Mouse (Mus musculus) MEL (cell line): ENCODE data around the gene Stx6. TPM values are rescaled to one million over a fixed set of nuclear protein-coding genes. Genes with fewer than 3 reads are reported as not detected.

ENCODE experiments used
- DNase-seq: peaks from one replicate; pipeline ENCODE4 v3.0.0; 2011; ENCODE audit warnings: low read depth, low spot score
- H3K27ac ChIP-seq: 2 replicates; pipeline ENCODE4 v1.5.1; 2012; ENCODE audit warnings: low read depth, mild to moderate bottlenecking, control low read depth, low read length, moderate library complexity; ENCODE audit not compliant: control insufficient read depth
- H3K27me3 ChIP-seq, 2 experiments: fragments of 150-350 bp in 1 of 2; sonication (generic) in 1 of 2; 2 replicates each; pipeline ENCODE4 v1.6.1; 2012; ENCODE audit warnings: low read length in 2 of 2, mild to moderate bottlenecking in 2 of 2, improper control_type of control experiment in 1 of 2, moderate library complexity in 1 of 2; ENCODE audit not compliant: insufficient read depth in 2 of 2, control insufficient read depth in 1 of 2
- H3K36me3 ChIP-seq, 2 experiments: 2 replicates each; pipeline ENCODE4 v1.6.1; 2012 to 2014; ENCODE audit warnings: low read length in 2 of 2, improper control_type of control experiment in 1 of 2, inconsistent platforms in 1 of 2, mild to moderate bottlenecking in 1 of 2; ENCODE audit not compliant: insufficient read depth in 2 of 2, control insufficient read depth in 1 of 2
- H3K4me1 ChIP-seq, 2 experiments: fragments of 150-350 bp in 1 of 2; sonication (generic) in 1 of 2; 2 replicates each; pipeline ENCODE4 v1.6.1; 2012; ENCODE audit warnings: low read length in 2 of 2, improper control_type of control experiment in 1 of 2, mild to moderate bottlenecking in 1 of 2; ENCODE audit not compliant: insufficient read depth in 2 of 2, control insufficient read depth in 1 of 2
- H3K4me3 ChIP-seq, 2 experiments: fragments of 150-350 bp in 1 of 2; sonication (generic) in 1 of 2; 2 replicates each; pipeline ENCODE4 v1.5.1; 2012; ENCODE audit warnings: low read depth in 2 of 2, low read length in 2 of 2, mild to moderate bottlenecking in 2 of 2, moderate library complexity in 2 of 2, control low read depth in 1 of 2, improper control_type of control experiment in 1 of 2; ENCODE audit not compliant: control insufficient read depth in 1 of 2, insufficient read depth in 1 of 2
- H3K79me2 ChIP-seq: 2 replicates; pipeline ENCODE4 v1.6.1; 2012; ENCODE audit warnings: mild to moderate bottlenecking, low read length, moderate library complexity; ENCODE audit not compliant: control insufficient read depth, poor library complexity, insufficient read depth
- H3K9ac ChIP-seq: 2 replicates; pipeline ENCODE4 v1.6.1; 2012; ENCODE audit warnings: low read depth, mild to moderate bottlenecking, control low read depth, low read length, moderate library complexity; ENCODE audit not compliant: control insufficient read depth, poor library complexity, severe bottlenecking
- H3K9me3 ChIP-seq: fragments of 150-350 bp; sonication (generic); replicated peaks from 2 replicates; pipeline ENCODE4 v1.6.1; 2012; ENCODE audit warnings: mild to moderate bottlenecking, low read length, improper control_type of control experiment, moderate library complexity; ENCODE audit not compliant: insufficient read depth
- BHLHE40 ChIP-seq: IDR thresholded peaks from 2 replicates; pipeline ENCODE4 v1.6.1; 2012; ENCODE audit warnings: low read depth, mild to moderate bottlenecking, inconsistent platforms, low read length, improper control_type of control experiment, borderline replicate concordance
- CHD2 ChIP-seq: IDR thresholded peaks from 2 replicates; pipeline ENCODE4 v1.6.1; 2011; ENCODE audit warnings: low read length, improper control_type of control experiment
- CTCF ChIP-seq, 3 experiments: IDR thresholded peaks in 2 of 3; conservative IDR thresholded peaks in 1 of 3; 2 replicates each; pipeline ENCODE4 v1.5.1; 2011 to 2012; ENCODE audit warnings: low read length in 3 of 3, low read depth in 2 of 3, mild to moderate bottlenecking in 2 of 3, improper control_type of control experiment in 1 of 3, inconsistent platforms in 1 of 3, mixed read lengths in 1 of 3, moderate library complexity in 1 of 3; ENCODE audit not compliant: control insufficient read depth in 1 of 3, insufficient read depth in 1 of 3, poor library complexity in 1 of 3, severe bottlenecking in 1 of 3
- ELF1 ChIP-seq: IDR thresholded peaks from 2 replicates; pipeline ENCODE4 v1.6.1; 2014; ENCODE audit warnings: low read depth, mild to moderate bottlenecking, inconsistent platforms, low read length, improper control_type of control experiment, moderate library complexity
- ETS1 ChIP-seq: IDR thresholded peaks from 2 replicates; pipeline ENCODE4 v1.6.1; 2012; ENCODE audit warnings: low read depth, mild to moderate bottlenecking, inconsistent platforms, low read length, improper control_type of control experiment, moderate library complexity
- GATA1 ChIP-seq: IDR thresholded peaks from 2 replicates; pipeline ENCODE4 v1.6.1; 2011; ENCODE audit warnings: low read depth, low read length, improper control_type of control experiment
- JUND ChIP-seq: IDR thresholded peaks from 2 replicates; pipeline ENCODE4 v1.6.1; 2011; ENCODE audit warnings: low read depth, mild to moderate bottlenecking, improper control_type of control experiment, low read length
- KAT2A ChIP-seq: conservative IDR thresholded peaks from 2 replicates; pipeline ENCODE4 v1.6.1; 2012; ENCODE audit warnings: low read depth, low read length, improper control_type of control experiment, inconsistent platforms
- MAX ChIP-seq: IDR thresholded peaks from 2 replicates; pipeline ENCODE4 v1.6.1; 2011; ENCODE audit warnings: low read length, improper control_type of control experiment
- MAZ ChIP-seq: IDR thresholded peaks from 2 replicates; pipeline ENCODE4 v1.6.1; 2012; ENCODE audit warnings: low read depth, mild to moderate bottlenecking, inconsistent platforms, low read length, improper control_type of control experiment
- MEF2A ChIP-seq: IDR thresholded peaks from 2 replicates; pipeline ENCODE4 v1.6.1; 2014; ENCODE audit warnings: low read depth, mild to moderate bottlenecking, inconsistent platforms, low read length, improper control_type of control experiment; ENCODE audit not compliant: poor library complexity, insufficient replicate concordance, severe bottlenecking; ENCODE audit errors: extremely low read depth
- MXI1 ChIP-seq: IDR thresholded peaks from 2 replicates; pipeline ENCODE4 v1.6.1; 2011; ENCODE audit warnings: mild to moderate bottlenecking, low read depth, low read length, improper control_type of control experiment
- MYB ChIP-seq: IDR thresholded peaks from 2 replicates; pipeline ENCODE4 v1.6.1; 2011; ENCODE audit warnings: mild to moderate bottlenecking, low read depth, low read length, improper control_type of control experiment
- NELFE ChIP-seq: IDR thresholded peaks from 2 replicates; pipeline ENCODE4 v1.6.1; 2011; ENCODE audit warnings: low read depth, low read length, improper control_type of control experiment
- NRF1 ChIP-seq: IDR thresholded peaks from 2 replicates; pipeline ENCODE4 v1.6.1; 2014; ENCODE audit warnings: low read depth, mild to moderate bottlenecking, inconsistent platforms, low read length, improper control_type of control experiment, moderate library complexity; ENCODE audit not compliant: poor library complexity, insufficient read depth, severe bottlenecking
- POLR2A ChIP-seq, 2 experiments: IDR thresholded peaks; 2 replicates each; pipeline ENCODE4 v1.6.1; 2011 to 2012; ENCODE audit warnings: low read length in 2 of 2, mild to moderate bottlenecking in 2 of 2, control low read depth in 1 of 2, improper control_type of control experiment in 1 of 2, low read depth in 1 of 2, moderate library complexity in 1 of 2; ENCODE audit not compliant: control insufficient read depth in 1 of 2, insufficient read depth in 1 of 2, poor library complexity in 1 of 2
- POLR2AphosphoS2 ChIP-seq: IDR thresholded peaks from 2 replicates; pipeline ENCODE4 v1.6.1; 2011; ENCODE audit warnings: low read length, improper control_type of control experiment
- POLR2AphosphoS5 ChIP-seq: IDR thresholded peaks from 2 replicates; pipeline ENCODE4 v1.6.1; 2012; ENCODE audit warnings: low read depth, borderline replicate concordance, mild to moderate bottlenecking, inconsistent platforms, low read length, moderate library complexity, mixed read lengths
- RAD21 ChIP-seq: IDR thresholded peaks from 2 replicates; pipeline ENCODE4 v1.6.1; 2011; ENCODE audit warnings: mild to moderate bottlenecking, low read depth, low read length, improper control_type of control experiment
- SIN3A ChIP-seq: IDR thresholded peaks from 2 replicates; pipeline ENCODE4 v1.6.1; 2012; ENCODE audit warnings: low read length, improper control_type of control experiment, inconsistent platforms
- SMC3 ChIP-seq: IDR thresholded peaks from 2 replicates; pipeline ENCODE4 v1.6.1; 2011; ENCODE audit warnings: low read depth, low read length, improper control_type of control experiment
- TAL1 ChIP-seq: IDR thresholded peaks from 2 replicates; pipeline ENCODE4 v1.6.1; 2012; ENCODE audit warnings: mild to moderate bottlenecking, inconsistent platforms, low read length, moderate library complexity, mixed read lengths
- TBP ChIP-seq: IDR thresholded peaks from 2 replicates; pipeline ENCODE4 v1.8.0; 2011; ENCODE audit warnings: low read depth, low read length, improper control_type of control experiment
- UBTF ChIP-seq: IDR thresholded peaks from 2 replicates; pipeline ENCODE4 v1.6.1; 2012; ENCODE audit warnings: low read depth, mild to moderate bottlenecking, inconsistent platforms, low read length, improper control_type of control experiment, moderate library complexity, borderline replicate concordance; ENCODE audit not compliant: insufficient read depth
- ZC3H11A ChIP-seq: IDR thresholded peaks from 2 replicates; pipeline ENCODE4 v1.6.1; 2012; ENCODE audit warnings: low read depth, mild to moderate bottlenecking, inconsistent platforms, low read length, improper control_type of control experiment
- ZKSCAN1 ChIP-seq: IDR thresholded peaks from 2 replicates; pipeline ENCODE4 v1.6.1; 2012; ENCODE audit warnings: low read depth, mild to moderate bottlenecking, inconsistent platforms, low read length, improper control_type of control experiment, moderate library complexity
- ZNF384 ChIP-seq: IDR thresholded peaks from 2 replicates; pipeline ENCODE4 v1.6.1; 2012; ENCODE audit warnings: low read depth, mild to moderate bottlenecking, inconsistent platforms, low read length, improper control_type of control experiment
- polyA plus RNA-seq, 2 experiments: library from polyadenylated mRNA; stranded (reverse) in 1 of 2; unstranded in 1 of 2; fragments of >175 nt in 1 of 2; fragments of >200 nt in 1 of 2; gene quantifications; 2 replicates each; pipeline versions ENCODE4 v1.2.1 to v1.2.4; 2012; ENCODE audit warnings: low replicate concordance in 2 of 2, low read depth in 1 of 2; ENCODE audit not compliant: insufficient read length in 2 of 2, insufficient read depth in 1 of 2, missing spikeins in 1 of 2
- total RNA-seq: library from RNA; depleted of rRNA; stranded (reverse); fragments of 300-350 nt; gene quantifications from 2 replicates; pipeline ENCODE4 v1.2.3, GENCODE M21; 2012

The Stx6 gene
- total and polyA plus RNA-seq, 3 experiments, result 18.1 to 38.4 TPM; not detected in 1

DNA sequence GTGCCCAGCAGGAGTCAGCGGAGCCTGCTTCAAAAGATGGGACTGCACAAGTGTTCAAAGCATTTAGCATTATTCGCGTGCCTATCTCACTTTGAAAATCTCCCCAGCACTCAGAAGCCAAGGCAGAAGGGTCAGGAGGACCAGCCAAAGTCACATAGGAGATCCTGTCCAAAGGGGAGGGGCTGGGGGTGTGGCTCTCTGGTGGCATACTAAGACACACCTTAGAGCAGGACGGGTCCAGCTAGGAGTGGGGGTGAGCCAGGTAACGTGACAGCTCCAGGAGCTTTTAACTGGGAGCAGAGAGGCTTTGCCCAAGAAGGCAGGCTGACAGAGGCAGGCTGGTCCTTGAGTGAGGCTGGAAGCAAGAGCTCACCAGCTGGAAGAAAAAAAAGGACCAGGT is 60.4 kb downstream of the Stx6 start:
- Histone ChIP-seq H3K9me3 (no peaks in the 10 kb centered on the region), H3K36me3 (peaks cover 0 to 7% of the 10 kb centered on the region in 2 experiments; a peak in 2 of 4 replicates), H3K79me2 (no peaks in the 10 kb centered on the region), H3K4me3 (no peak overlapping the region)
- TF ChIP-seq JUND (no peak), POLR2A (IDR thresholded peaks at IDR 0.05; ENCODE audit: control insufficient read depth in 1 of 2, insufficient read depth in 1 of 2, low read depth in 1 of 2, low read length in 2 of 2, poor library complexity in 1 of 2) (no peak), NELFE (no peak), KAT2A (no peak), ZKSCAN1 (no peak), RAD21 (no peak), ZNF384 (no peak), TBP (no peak), TAL1 (no peak), ETS1 (no peak), UBTF (no peak), MAX (no peak), MXI1 (no peak), GATA1 (no peak), BHLHE40 (no peak)
- TF ChIP-seq, all 39 proteins: peak for 0
- Histone ChIP-seq H3K27me3 (no peaks in the 10 kb centered on the region), H3K27ac (no peak overlapping the region), H3K9ac (no peak overlapping the region), H3K4me1 (peaks cover 2 to 12% of the 10 kb centered on the region in 2 experiments; a peak in 3 of 4 replicates)
- no peak for DNase-seq

DNA sequence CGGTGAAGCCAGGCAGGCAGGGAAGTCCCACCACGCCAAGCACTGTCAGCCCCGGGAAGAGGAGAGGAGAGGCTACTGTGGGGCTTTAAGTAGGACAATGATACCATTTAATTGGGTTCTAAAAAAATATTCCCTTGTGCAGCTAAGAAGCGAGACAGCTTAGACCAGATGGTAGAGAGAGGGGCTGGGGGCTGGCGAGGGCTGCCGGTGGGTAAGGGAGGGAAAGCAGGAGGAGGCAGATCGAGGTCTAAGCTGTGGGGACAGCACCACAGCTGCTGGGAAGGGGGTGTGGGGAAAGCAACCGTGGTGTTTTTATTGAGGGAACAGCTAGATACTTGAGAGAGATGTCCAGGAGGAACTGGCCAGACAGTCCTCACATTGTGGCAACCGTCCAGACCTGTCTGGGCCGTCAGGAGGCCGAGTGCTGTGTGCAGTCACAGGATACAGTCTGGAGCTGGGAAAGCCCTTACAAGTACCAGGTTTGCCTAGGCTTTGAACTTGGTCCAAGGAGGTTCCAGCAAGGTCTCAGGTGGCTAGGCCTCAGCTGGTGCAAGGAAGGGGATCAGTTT is 63.7 kb downstream of the Stx6 start:
- no peaks in the 10 kb centered on the region for H3K27me3 ChIP-seq

More for the DNA sequence above, 63.7 kb downstream of the Stx6 start:
- H3K27ac ChIP-seq, result no peak overlapping the region
- no peak for DNase-seq
- H3K4me1 ChIP-seq, result peaks cover 2 to 12% of the 10 kb centered on the region in 2 experiments; a peak in 3 of 4 replicates
- peaks cover 0 to 7% of the 10 kb centered on the region in 2 experiments; a peak in 2 of 4 replicates for H3K36me3 ChIP-seq
- no peak overlapping the region for H3K9ac ChIP-seq
- no peak overlapping the region for H3K4me3 ChIP-seq
- H3K9me3 ChIP-seq, result no peaks in the 10 kb centered on the region
- H3K79me2 ChIP-seq, result no peaks in the 10 kb centered on the region
- TF ChIP-seq POLR2AphosphoS5 (no peak), NELFE (no peak), ZC3H11A (no peak), MYB (no peak), ZNF384 (no peak), CHD2 (no peak), MAZ (no peak), BHLHE40 (no peak), KAT2A (no peak), ELF1 (no peak), MXI1 (no peak), POLR2A (IDR thresholded peaks at IDR 0.05; ENCODE audit: control insufficient read depth in 1 of 2, insufficient read depth in 1 of 2, low read depth in 1 of 2, low read length in 2 of 2, poor library complexity in 1 of 2) (no peak), NRF1 (no peak), POLR2AphosphoS2 (no peak), MEF2A (no peak), RAD21 (no peak), MAX (no peak), CTCF (IDR thresholded peaks at IDR 0.05 in 2 of 3, conservative IDR thresholded peaks at IDR 0.05 in 1 of 3; ENCODE audit: control insufficient read depth in 1 of 3, insufficient read depth in 1 of 3, low read depth in 2 of 3, low read length in 3 of 3, poor library complexity in 1 of 3, severe bottlenecking in 1 of 3) (no peak), SIN3A (no peak), SMC3 (no peak)
- TF ChIP-seq, all 39 proteins: peak for 0
